8 mouse cellular contexts compared by ENCODE assay signal in the genomic region with DNA sequence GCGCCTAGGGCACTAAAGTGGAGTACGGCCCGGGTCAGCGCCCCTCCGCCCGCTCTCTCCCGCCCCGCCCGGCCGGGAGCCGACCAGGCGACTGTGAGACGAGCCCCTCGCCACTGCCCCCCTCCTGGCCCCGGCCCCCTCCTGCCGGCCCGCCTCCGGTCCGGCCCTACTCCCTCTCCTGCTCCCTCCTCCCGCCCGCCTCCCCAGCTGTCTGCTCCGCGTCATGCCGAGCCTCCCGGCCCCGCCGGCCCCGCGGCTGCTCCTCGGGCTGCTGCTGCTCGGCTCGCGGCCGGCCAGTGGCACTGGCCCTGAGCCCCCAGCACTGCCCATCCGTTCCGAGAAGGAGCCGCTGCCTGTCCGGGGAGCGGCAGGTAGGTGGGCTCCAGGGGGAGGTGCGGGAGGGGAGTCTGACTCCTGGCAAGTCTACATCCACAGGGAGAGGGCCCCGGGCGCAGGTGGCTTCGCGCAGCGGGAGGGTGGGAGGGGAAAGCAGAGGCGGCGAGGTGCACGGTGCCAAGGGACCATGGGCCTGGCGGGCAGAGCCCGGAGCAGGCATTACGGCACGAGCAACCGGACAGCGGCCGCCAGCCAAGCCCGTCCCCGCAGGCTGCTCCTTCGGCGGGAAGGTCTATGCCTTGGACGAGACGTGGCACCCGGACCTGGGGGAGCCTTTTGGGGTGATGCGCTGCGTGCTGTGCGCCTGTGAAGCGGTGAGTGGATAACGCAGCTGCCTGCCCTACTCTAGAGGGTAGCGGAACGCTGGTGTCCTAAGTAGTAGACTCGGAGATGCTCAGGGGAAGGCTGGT. TPM values are rescaled to one million over a fixed set of nuclear protein-coding genes. Genes with fewer than 3 reads are reported as not detected.
A peak's percentile ranks its signal among the peaks of the same experiment; 100 is the strongest.
DNase-seq lines count a peak whose midpoint lies in the region; ATAC-seq and TF ChIP-seq lines count a peak whose summit lies in the region.

TSS of gene Chrd (plus strand) at position 203 of the 806 bp plus-strand sequence.

- peak within 1 kb of the TSS; percentile 75 for H3K9ac ChIP-seq in embryonic facial prominence, embryonic 11.5 days (replicated peaks; ENCODE audit: low read length)
- H3K9ac ChIP-seq in heart, embryonic 12.5 days, result peak within 1 kb of the TSS; percentile 79
- H3K9ac ChIP-seq in kidney, postnatal 0 days (ENCODE audit: low read depth, low read length), result peak within 1 kb of the TSS; percentile 62

- DNase-seq in 3134 (ENCODE audit: extremely low read depth, insufficient read length, low spot score), result peak; percentile 71
- no peak for DNase-seq in adrenal gland, adult 8-10 months
- peak; percentile 73 for DNase-seq in embryonic facial prominence, embryonic 11.5 days (ENCODE audit: low spot score)
- DNase-seq in kidney, postnatal 0 days (ENCODE audit: low spot score), result peak; percentile 81
- peak; percentile 57 to 71 for DNase-seq in lung, adult 18-20 months
- DNase-seq in ovary, postnatal 36 days (ENCODE audit: low spot score), result peak; percentile 65
- no peak for DNase-seq in thymus, postnatal 10 days (ENCODE audit: low spot score in 2 of 2)

- no peaks in the 10 kb centered on the region for H3K9me3 ChIP-seq in embryonic facial prominence, embryonic 11.5 days (replicated peaks; ENCODE audit: control insufficient read depth, low read length)
- H3K9me3 ChIP-seq in heart, embryonic 12.5 days (replicated peaks), result no peaks in the 10 kb centered on the region
- H3K9me3 ChIP-seq in kidney, postnatal 0 days (replicated peaks; ENCODE audit: low read length), result no peaks in the 10 kb centered on the region

- H3K27ac ChIP-seq in embryonic facial prominence, embryonic 11.5 days (replicated peaks; ENCODE audit: low read depth, low read length), result peak within 1 kb of the TSS; percentile 48
- no peak within 1 kb of the TSS for H3K27ac ChIP-seq in heart, embryonic 12.5 days (ENCODE audit: poor library complexity, severe bottlenecking)
- peak within 1 kb of the TSS; percentile 54; the same call in 1 of the 2 replicates for H3K27ac ChIP-seq in kidney, postnatal 0 days

- ATAC-seq in embryonic facial prominence, embryonic 11.5 days (replicated peaks; ENCODE audit: insufficient number of reproducible peaks, low FRiP score, low TSS enrichment, low read depth), result peak; percentile 73
- peak; percentile 71 for ATAC-seq in heart, embryonic 12.5 days (ENCODE audit: insufficient number of reproducible peaks, low FRiP score)
- ATAC-seq in kidney, postnatal 0 days (replicated peaks; ENCODE audit: low FRiP score, low read depth), result peak; percentile 72

- H3K4me3 ChIP-seq in embryonic facial prominence, embryonic 11.5 days (ENCODE audit: low read depth, low read length), result peak within 1 kb of the TSS; percentile 63
- peak within 1 kb of the TSS; percentile 71 for H3K4me3 ChIP-seq in heart, embryonic 12.5 days
- peak within 1 kb of the TSS; percentile 58 for H3K4me3 ChIP-seq in kidney, postnatal 0 days (replicated peaks; ENCODE audit: low read depth, low read length)

- under 1% methylated on average over 53 of the region's 70 CpGs for WGBS in embryonic facial prominence, embryonic 11.5 days
- 1% methylated on average over 58 of the region's 70 CpGs for WGBS in heart, embryonic 12.5 days
- WGBS in kidney, postnatal 0 days, result under 1% methylated on average over 68 of the region's 70 CpGs

- peak within 1 kb of the TSS; percentile 99 for H3K4me2 ChIP-seq in embryonic facial prominence, embryonic 11.5 days (ENCODE audit: low read depth, low read length)
- H3K4me2 ChIP-seq in heart, embryonic 12.5 days, result peak within 1 kb of the TSS; percentile 99
- H3K4me2 ChIP-seq in kidney, postnatal 0 days (ENCODE audit: low read length), result peak within 1 kb of the TSS; percentile 100

- H3K4me1 ChIP-seq in embryonic facial prominence, embryonic 11.5 days (ENCODE audit: control insufficient read depth, insufficient read depth, low read length), result peaks cover 5% of the 10 kb centered on the region
- H3K4me1 ChIP-seq in heart, embryonic 12.5 days (replicated peaks), result peaks cover 19% of the 10 kb centered on the region
- peaks cover 8% of the 10 kb centered on the region; the same call in 1 of the 2 replicates for H3K4me1 ChIP-seq in kidney, postnatal 0 days (replicated peaks; ENCODE audit: insufficient read depth, low read length)

- peaks cover 24% of the 10 kb centered on the region for H3K27me3 ChIP-seq in embryonic facial prominence, embryonic 11.5 days (ENCODE audit: control insufficient read depth, insufficient read depth, low read length)
- peaks cover 62% of the 10 kb centered on the region for H3K27me3 ChIP-seq in heart, embryonic 12.5 days (replicated peaks)
- peaks cover 3% of the 10 kb centered on the region; the same call in 1 of the 2 replicates for H3K27me3 ChIP-seq in kidney, postnatal 0 days (ENCODE audit: insufficient read depth, low read length)

- no peaks in the 10 kb centered on the region for H3K36me3 ChIP-seq in embryonic facial prominence, embryonic 11.5 days (replicated peaks; ENCODE audit: control insufficient read depth, insufficient read depth, low read depth, low read length)
- H3K36me3 ChIP-seq in heart, embryonic 12.5 days, result no peaks in the 10 kb centered on the region
- H3K36me3 ChIP-seq in kidney, postnatal 0 days (ENCODE audit: insufficient read depth, low read length), result no peaks in the 10 kb centered on the region

- no peak for TF ChIP-seq CTCF in kidney, postnatal 0 days (IDR thresholded peaks at IDR 0.05; ENCODE audit: low read depth)

RNA-seq across cellular contexts. Expression of gene Chrd, which starts in this region (rescaled TPM):
- 10 to 100 TPM; 10.2 to 30.3 (median 20.0) TPM for total RNA-seq in adrenal gland, adult 8-10 months (2022)
- polyA plus RNA-seq in embryonic facial prominence, embryonic 11.5 days (2014; fragmentation: Nextera tagmentation; extraction: Ambion mirVana), result 1.5 and 1.7 TPM in 2 replicates
- polyA plus RNA-seq in heart, embryonic 12.5 days (2016; fragmentation: Nextera tagmentation; extraction: Ambion mirVana), result 0.54 and 0.94 TPM in 2 replicates
- polyA plus RNA-seq in kidney, postnatal 0 days (2015; fragmentation: Nextera tagmentation; extraction: Ambion mirVana), result 2.7 and 2.9 TPM in 2 replicates

Comparison
In these comparisons a context has a peak if more than half of its experiments do, and no peak if none do; other contexts are left out.
1. Peak in ATAC-seq, H3K4me3 ChIP-seq, H3K9ac ChIP-seq and H3K4me2 ChIP-seq in heart, embryonic 12.5 days; RNA of the gene not detected or under 1 TPM.
2. DNase-seq: peak in 3134 (single experiment), embryonic facial prominence, embryonic 11.5 days (single experiment), kidney, postnatal 0 days (single experiment), lung, adult 18-20 months (2 of 2) and ovary, postnatal 36 days (single experiment); none in adrenal gland, adult 8-10 months (single experiment) and thymus, postnatal 10 days (0 of 2).
3. Peak in every context shown above with its lines, with median percentiles within 50 percentile points of each other: ATAC-seq, H3K4me2 ChIP-seq, H3K4me3 ChIP-seq and H3K9ac ChIP-seq.